Mouse (Mus musculus): ENCODE results near the gene Btbd1. TPM values are rescaled to one million over a fixed set of nuclear protein-coding genes. Genes with fewer than 3 reads are reported as not detected.

Gene Btbd1
- total and polyA plus RNA-seq, 2 experiments from 2014 or later = 92.5 to 112 TPM

DNA sequence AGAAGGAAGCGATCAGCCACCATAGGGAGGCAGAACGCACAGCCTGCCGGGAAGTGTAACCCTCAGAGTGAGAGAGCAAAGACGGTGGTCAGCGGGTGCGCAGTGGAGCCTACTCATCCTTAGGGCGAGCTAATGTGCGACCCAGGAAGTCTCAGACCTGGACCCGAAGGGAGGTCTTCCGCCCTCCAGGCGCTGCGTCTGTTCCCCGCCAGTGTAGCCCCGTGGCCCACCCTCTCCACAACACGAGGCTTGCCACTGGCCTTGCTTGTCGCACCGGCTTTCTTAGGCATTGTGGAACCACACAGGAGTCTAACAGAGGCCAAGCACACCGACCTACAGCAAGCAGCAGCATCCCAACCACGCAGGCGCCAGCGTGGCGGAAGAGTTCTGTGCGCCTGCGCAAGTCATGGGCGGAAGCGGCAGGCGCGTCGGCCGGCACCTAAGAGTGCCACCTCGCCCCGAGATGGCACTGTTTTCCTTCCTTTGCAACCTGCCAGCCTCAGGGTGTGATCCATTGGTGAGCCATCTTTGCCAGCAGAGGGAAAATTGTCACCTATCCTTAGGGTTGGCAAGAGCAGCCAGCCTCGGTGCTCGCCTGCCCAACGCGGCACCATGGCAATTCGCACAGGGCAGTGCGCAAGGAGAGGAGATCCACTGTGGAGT is 40.0 kb downstream of the Btbd1 start, which contains the start of gene 3110040N11Rik:
Gene 3110040N11Rik, minus strand, starts transcription at position 384 of the 663 bp plus-strand sequence.
- Histone ChIP-seq H3K27me3 (ENCODE audit: insufficient read depth, low read length) (no peaks in the 10 kb centered on the region), H3K4me1 (ENCODE audit: insufficient read depth, low read length) (no peaks in the 10 kb centered on the region), H3K9ac (replicated peaks; ENCODE audit: low read length, poor library complexity, severe bottlenecking) (peak within 1 kb of the TSS; percentile 81), H3K4me2 (ENCODE audit: low read depth, low read length, poor library complexity, severe bottlenecking) (peak within 1 kb of the TSS; percentile 83), H3K27ac (ENCODE audit: low read depth, low read length) (peak within 1 kb of the TSS; percentile 99), H3K9me3 (ENCODE audit: low read length) (no peaks in the 10 kb centered on the region), H3K36me3 (ENCODE audit: insufficient read depth, low read length) (peaks cover 13% of the 10 kb centered on the region; the same call in 1 of the 2 replicates), H3K4me3 (ENCODE audit: low read depth, low read length) (peak within 1 kb of the TSS; percentile 52)
- TF ChIP-seq CTCF (IDR thresholded peaks at IDR 0.05) = peak; percentile 82
- ATAC-seq (ENCODE audit: low FRiP score) (peak; percentile 94), DNase-seq (ENCODE audit: low spot score) (peak; percentile 96)
- under 1% methylated on average over 38 of the region's 38 CpGs for WGBS

GRCm38 (mm10) chr7:81788536-81788935 is 40.7 kb downstream of the Btbd1 start:
- H3K4me3 ChIP-seq (ENCODE audit: low read depth, low read length) = peak overlapping the region; percentile 52
- no peak for DNase-seq (ENCODE audit: low spot score)
- H3K27me3 ChIP-seq (ENCODE audit: insufficient read depth, low read length) = no peaks in the 10 kb centered on the region
- WGBS = 5% methylated on average over 5 of the region's 5 CpGs
- H3K9me3 ChIP-seq (ENCODE audit: low read length) = no peaks in the 10 kb centered on the region
- ATAC-seq (ENCODE audit: low FRiP score) = peak; percentile 40; the same call in 1 of the 2 replicates
- no peak for TF ChIP-seq CTCF (IDR thresholded peaks at IDR 0.05)
- peak overlapping the region; percentile 83 for H3K4me2 ChIP-seq (ENCODE audit: low read depth, low read length, poor library complexity, severe bottlenecking)
- peak overlapping the region; percentile 99 for H3K27ac ChIP-seq (ENCODE audit: low read depth, low read length)
- no peaks in the 10 kb centered on the region for H3K4me1 ChIP-seq (ENCODE audit: insufficient read depth, low read length)
- H3K36me3 ChIP-seq (ENCODE audit: insufficient read depth, low read length) = peaks cover 9% of the 10 kb centered on the region; the same call in 1 of the 2 replicates
- peak overlapping the region; percentile 81 for H3K9ac ChIP-seq (replicated peaks; ENCODE audit: low read length, poor library complexity, severe bottlenecking)

DNA sequence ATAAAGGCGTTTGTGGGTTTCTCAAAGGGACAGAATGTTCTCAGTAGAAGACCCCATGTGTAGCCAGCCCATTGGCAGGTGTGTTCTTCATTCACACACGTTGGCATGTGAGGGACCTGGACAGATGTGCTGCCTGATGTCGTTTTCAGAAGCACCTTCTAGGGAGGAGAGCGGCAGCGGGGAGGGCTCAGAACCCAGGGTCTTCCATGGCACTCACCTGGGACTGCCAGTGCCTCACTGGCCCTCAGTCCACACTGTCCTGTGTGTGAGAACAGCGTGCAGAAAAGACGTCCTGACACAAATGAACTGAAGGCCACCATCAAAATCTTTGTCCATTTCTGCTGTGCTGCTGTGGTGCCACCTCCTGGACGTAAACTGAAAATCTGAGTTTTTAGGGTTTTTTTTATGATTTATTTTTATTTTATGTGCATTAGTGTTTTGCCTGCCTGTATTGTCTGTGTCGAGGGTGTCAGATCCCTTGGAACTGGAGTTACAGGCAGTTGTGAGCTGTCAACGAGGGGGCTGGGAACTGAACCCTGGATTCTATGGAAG is 51.5 kb downstream of the Btbd1 start:
- no peak for ATAC-seq (ENCODE audit: low FRiP score)

GRCm38 (mm10) chr7:81775325-81775724 is 53.9 kb downstream of the Btbd1 start:
- Histone ChIP-seq H3K4me3 (ENCODE audit: low read depth, low read length) (no peak overlapping the region), H3K4me1 (ENCODE audit: insufficient read depth, low read length) (no peaks in the 10 kb centered on the region), H3K9ac (replicated peaks; ENCODE audit: low read length, poor library complexity, severe bottlenecking) (no peak overlapping the region), H3K4me2 (ENCODE audit: low read depth, low read length, poor library complexity, severe bottlenecking) (no peak overlapping the region), H3K27me3 (ENCODE audit: insufficient read depth, low read length) (no peaks in the 10 kb centered on the region), H3K9me3 (ENCODE audit: low read length) (no peaks in the 10 kb centered on the region), H3K36me3 (ENCODE audit: insufficient read depth, low read length) (0 out of 2 replicates have a peak, but pooled peaks cover 1% of the 10 kb centered on the region), H3K27ac (ENCODE audit: low read depth, low read length) (no peak overlapping the region)
- DNase-seq (ENCODE audit: low spot score) (no peak), ATAC-seq (ENCODE audit: low FRiP score) (no peak)
- TF ChIP-seq CTCF (IDR thresholded peaks at IDR 0.05) = no peak
- WGBS = 76% methylated on average over 5 of the region's 5 CpGs

More for the DNA sequence above, 51.5 kb downstream of the Btbd1 start:
- Histone ChIP-seq H3K27me3 (ENCODE audit: insufficient read depth, low read length) (no peaks in the 10 kb centered on the region), H3K9me3 (ENCODE audit: low read length) (no peaks in the 10 kb centered on the region), H3K4me1 (ENCODE audit: insufficient read depth, low read length) (no peaks in the 10 kb centered on the region), H3K4me3 (ENCODE audit: low read depth, low read length) (no peak overlapping the region), H3K27ac (ENCODE audit: low read depth, low read length) (no peak overlapping the region), H3K36me3 (ENCODE audit: insufficient read depth, low read length) (peaks cover 16% of the 10 kb centered on the region; the same call in 1 of the 2 replicates), H3K9ac (replicated peaks; ENCODE audit: low read length, poor library complexity, severe bottlenecking) (no peak overlapping the region), H3K4me2 (ENCODE audit: low read depth, low read length, poor library complexity, severe bottlenecking) (no peak overlapping the region)
- DNase-seq (ENCODE audit: low spot score) = peak; percentile 26
- peak; percentile 82 for TF ChIP-seq CTCF (IDR thresholded peaks at IDR 0.05)
- 68% methylated on average over 10 of the region's 10 CpGs for WGBS

DNA sequence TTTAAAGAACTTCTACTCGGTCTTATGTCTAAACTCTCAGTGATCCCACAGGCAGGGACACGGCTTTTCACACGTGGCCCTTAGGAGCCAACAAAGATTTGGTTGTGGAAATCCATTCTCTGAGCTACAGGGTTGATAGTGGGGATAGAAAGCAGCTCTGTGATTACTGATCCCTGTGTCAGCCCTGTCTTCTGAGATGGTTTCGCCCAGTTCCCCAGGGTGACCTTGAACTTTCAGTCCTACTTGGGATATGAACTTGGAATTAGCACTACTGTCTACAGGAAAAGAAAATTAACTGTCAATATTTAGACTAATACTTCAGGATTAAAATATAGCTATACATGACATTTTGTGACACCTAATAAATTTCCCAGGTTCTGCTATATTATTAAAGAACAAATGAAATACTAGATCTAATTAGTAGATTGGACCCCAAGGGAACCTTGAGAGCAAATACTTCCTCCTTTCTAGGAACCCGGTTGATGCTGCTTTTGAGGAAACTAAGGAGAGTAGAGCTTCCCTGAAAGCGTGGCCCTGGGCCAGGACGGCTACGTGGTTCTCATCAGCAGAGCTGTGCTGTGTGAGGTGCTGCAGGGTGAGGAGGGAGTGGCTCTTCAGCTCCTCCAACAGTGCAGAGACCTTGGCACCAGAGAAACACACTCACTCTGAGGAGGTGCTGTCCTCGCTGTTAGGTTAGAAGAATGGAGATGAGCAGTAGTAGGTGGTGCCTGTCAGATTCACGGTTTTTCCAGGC is 56.3 kb downstream of the Btbd1 start:
- no peak for TF ChIP-seq CTCF (IDR thresholded peaks at IDR 0.05)
- no peaks in the 10 kb centered on the region for H3K9me3 ChIP-seq (ENCODE audit: low read length)
- H3K27ac ChIP-seq (ENCODE audit: low read depth, low read length) = no peak overlapping the region
- WGBS = 84% methylated on average over 10 of the region's 10 CpGs
- no peak overlapping the region for H3K4me2 ChIP-seq (ENCODE audit: low read depth, low read length, poor library complexity, severe bottlenecking)
- no peak overlapping the region for H3K4me3 ChIP-seq (ENCODE audit: low read depth, low read length)
- DNase-seq (ENCODE audit: low spot score) (no peak), ATAC-seq (ENCODE audit: low FRiP score) (no peak)
- no peak overlapping the region for H3K9ac ChIP-seq (replicated peaks; ENCODE audit: low read length, poor library complexity, severe bottlenecking)
- no peaks in the 10 kb centered on the region for H3K4me1 ChIP-seq (ENCODE audit: insufficient read depth, low read length)
- H3K27me3 ChIP-seq (ENCODE audit: insufficient read depth, low read length) = no peaks in the 10 kb centered on the region
- H3K36me3 ChIP-seq (ENCODE audit: insufficient read depth, low read length) = no peaks in the 10 kb centered on the region
